Mouse (Mus musculus): ENCODE data around the gene Snapc2. TPM values are rescaled to one million over a fixed set of nuclear protein-coding genes. Genes with fewer than 3 reads are reported as not detected.

The Snapc2 gene
- polyA plus RNA-seq (2015; fragmentation: Nextera tagmentation; extraction: Ambion mirVana) = 41.9 and 42.5 TPM in 2 replicates

GRCm38 (mm10) chr8:4252934-4253841, at the start of gene Snapc2:
TSS of gene Snapc2 (plus strand) at chr8:4253080.
- Histone ChIP-seq H3K9me3 (replicated peaks; ENCODE audit: control insufficient read depth, low read length) (no peaks in the 10 kb centered on the region), H3K4me3 (ENCODE audit: low read length) (peak within 1 kb of the TSS; percentile 99), H3K36me3 (ENCODE audit: control insufficient read depth, insufficient read depth) (peaks cover 21% of the 10 kb centered on the region), H3K4me1 (ENCODE audit: control insufficient read depth, insufficient read depth, low read length) (peaks cover 32% of the 10 kb centered on the region), H3K9ac (ENCODE audit: low read length) (peak within 1 kb of the TSS; percentile 99), H3K27ac (ENCODE audit: low read length) (peak within 1 kb of the TSS; percentile 94), H3K27me3 (ENCODE audit: control insufficient read depth, insufficient read depth, low read length) (no peaks in the 10 kb centered on the region), H3K4me2 (ENCODE audit: low read depth, low read length) (peak within 1 kb of the TSS; percentile 94)
- WGBS = under 1% methylated on average over 69 of the region's 69 CpGs
- peak; percentile 90 for ATAC-seq (replicated peaks; ENCODE audit: extremely low read depth, insufficient read depth, low FRiP score)

- ATAC-seq (replicated peaks; ENCODE audit: extremely low read depth, insufficient read depth, low FRiP score) = no peak
- H3K36me3 ChIP-seq (ENCODE audit: control insufficient read depth, insufficient read depth) = no peaks in the 10 kb centered on the region; the same call in 1 of the 2 replicates
- no peak overlapping the region for H3K9ac ChIP-seq (ENCODE audit: low read length)
- H3K9me3 ChIP-seq (replicated peaks; ENCODE audit: control insufficient read depth, low read length) = no peaks in the 10 kb centered on the region; the same call in 1 of the 2 replicates
- peak overlapping the region; percentile 23 for H3K4me3 ChIP-seq (ENCODE audit: low read length)
- peaks cover 26% of the 10 kb centered on the region for H3K27me3 ChIP-seq (ENCODE audit: control insufficient read depth, insufficient read depth, low read length)
- WGBS = 33% methylated on average over 38 of the region's 38 CpGs
- H3K4me1 ChIP-seq (ENCODE audit: control insufficient read depth, insufficient read depth, low read length) = peaks cover 5% of the 10 kb centered on the region
- no peak overlapping the region for H3K27ac ChIP-seq (ENCODE audit: low read length)
- peak overlapping the region; percentile 45; the same call in 1 of the 2 replicates for H3K4me2 ChIP-seq (ENCODE audit: low read depth, low read length)
Measured at GRCm38 (mm10) chr8:4205246-4206123, 47.4 kb upstream of the Snapc2 start.

- Histone ChIP-seq H3K4me1 (ENCODE audit: control insufficient read depth, insufficient read depth, low read length) (peaks cover 5% of the 10 kb centered on the region), H3K9ac (ENCODE audit: low read length) (peak overlapping the region; percentile 45), H3K4me2 (ENCODE audit: low read depth, low read length) (peak overlapping the region; percentile 45), H3K4me3 (ENCODE audit: low read length) (peak overlapping the region; percentile 23), H3K9me3 (replicated peaks; ENCODE audit: control insufficient read depth, low read length) (no peaks in the 10 kb centered on the region; the same call in 1 of the 2 replicates), H3K27me3 (ENCODE audit: control insufficient read depth, insufficient read depth, low read length) (peaks cover 26% of the 10 kb centered on the region), H3K36me3 (ENCODE audit: control insufficient read depth, insufficient read depth) (no peaks in the 10 kb centered on the region; the same call in 1 of the 2 replicates), H3K27ac (ENCODE audit: low read length) (no peak overlapping the region)
- peak; percentile 37; the same call in 1 of the 2 replicates for ATAC-seq (replicated peaks; ENCODE audit: extremely low read depth, insufficient read depth, low FRiP score)
- 16% methylated on average over 44 of the region's 44 CpGs for whole genome bisulfite sequencing
Measured at GRCm38 (mm10) chr8:4206182-4207015, 46.5 kb upstream of the Snapc2 start.

GRCm38 (mm10) chr8:4207016-4207350, 45.9 kb upstream of the Snapc2 start:
- H3K27ac ChIP-seq (ENCODE audit: low read length) = no peak overlapping the region
- H3K36me3 ChIP-seq (ENCODE audit: control insufficient read depth, insufficient read depth) = no peaks in the 10 kb centered on the region; the same call in 1 of the 2 replicates
- ATAC-seq (replicated peaks; ENCODE audit: extremely low read depth, insufficient read depth, low FRiP score) = no peak
- H3K4me2 ChIP-seq (ENCODE audit: low read depth, low read length) = no peak overlapping the region; the same call in 1 of the 2 replicates
- no peak overlapping the region for H3K9ac ChIP-seq (ENCODE audit: low read length)
- peaks cover 26% of the 10 kb centered on the region for H3K27me3 ChIP-seq (ENCODE audit: control insufficient read depth, insufficient read depth, low read length)
- H3K4me3 ChIP-seq (ENCODE audit: low read length) = no peak overlapping the region
- H3K4me1 ChIP-seq (ENCODE audit: control insufficient read depth, insufficient read depth, low read length) = peaks cover 5% of the 10 kb centered on the region
- H3K9me3 ChIP-seq (replicated peaks; ENCODE audit: control insufficient read depth, low read length) = no peaks in the 10 kb centered on the region; the same call in 1 of the 2 replicates
- WGBS = 61% methylated on average over 2 of the region's 2 CpGs

GRCm38 (mm10) chr8:4211097-4211496, 41.8 kb upstream of the Snapc2 start:
- Histone ChIP-seq H3K9ac (ENCODE audit: low read length) (no peak overlapping the region), H3K4me2 (ENCODE audit: low read depth, low read length) (no peak overlapping the region), H3K27ac (ENCODE audit: low read length) (no peak overlapping the region), H3K9me3 (replicated peaks; ENCODE audit: control insufficient read depth, low read length) (no peaks in the 10 kb centered on the region; the same call in 1 of the 2 replicates), H3K27me3 (ENCODE audit: control insufficient read depth, insufficient read depth, low read length) (peaks cover 33% of the 10 kb centered on the region), H3K36me3 (ENCODE audit: control insufficient read depth, insufficient read depth) (no peaks in the 10 kb centered on the region; the same call in 1 of the 2 replicates), H3K4me3 (ENCODE audit: low read length) (no peak overlapping the region), H3K4me1 (ENCODE audit: control insufficient read depth, insufficient read depth, low read length) (peaks cover 20% of the 10 kb centered on the region)
- ATAC-seq (replicated peaks; ENCODE audit: extremely low read depth, insufficient read depth, low FRiP score) = no peak
- 75% methylated on average over 6 of the region's 6 CpGs for WGBS

- Histone ChIP-seq H3K27me3 (ENCODE audit: control insufficient read depth, insufficient read depth, low read length) (peaks cover 43% of the 10 kb centered on the region), H3K9me3 (replicated peaks; ENCODE audit: control insufficient read depth, low read length) (no peaks in the 10 kb centered on the region; the same call in 1 of the 2 replicates), H3K9ac (ENCODE audit: low read length) (peak overlapping the region; percentile 54), H3K4me1 (ENCODE audit: control insufficient read depth, insufficient read depth, low read length) (peaks cover 27% of the 10 kb centered on the region), H3K36me3 (ENCODE audit: control insufficient read depth, insufficient read depth) (no peaks in the 10 kb centered on the region; the same call in 1 of the 2 replicates), H3K4me2 (ENCODE audit: low read depth, low read length) (peak overlapping the region; percentile 76), H3K4me3 (ENCODE audit: low read length) (peak overlapping the region; percentile 41), H3K27ac (ENCODE audit: low read length) (no peak overlapping the region)
- 0 out of 2 replicates have a peak, but pooled peaks have one; percentile 2 for ATAC-seq (replicated peaks; ENCODE audit: extremely low read depth, insufficient read depth, low FRiP score)
- WGBS = 1% methylated on average over 25 of the region's 25 CpGs
Measured at GRCm38 (mm10) chr8:4212809-4213209, 40.1 kb upstream of the Snapc2 start.

GRCm38 (mm10) chr8:4213210-4214005, 39.5 kb upstream of the Snapc2 start:
- peaks cover 49% of the 10 kb centered on the region for H3K27me3 ChIP-seq (ENCODE audit: control insufficient read depth, insufficient read depth, low read length)
- H3K36me3 ChIP-seq (ENCODE audit: control insufficient read depth, insufficient read depth) = no peaks in the 10 kb centered on the region; the same call in 1 of the 2 replicates
- 4% methylated on average over 18 of the region's 18 CpGs for WGBS
- H3K4me1 ChIP-seq (ENCODE audit: control insufficient read depth, insufficient read depth, low read length) = peaks cover 27% of the 10 kb centered on the region
- H3K27ac ChIP-seq (ENCODE audit: low read length) = no peak overlapping the region
- H3K9me3 ChIP-seq (replicated peaks; ENCODE audit: control insufficient read depth, low read length) = no peaks in the 10 kb centered on the region; the same call in 1 of the 2 replicates
- H3K9ac ChIP-seq (ENCODE audit: low read length) = peak overlapping the region; percentile 54
- H3K4me3 ChIP-seq (ENCODE audit: low read length) = peak overlapping the region; percentile 41
- peak overlapping the region; percentile 76 for H3K4me2 ChIP-seq (ENCODE audit: low read depth, low read length)
- ATAC-seq (replicated peaks; ENCODE audit: extremely low read depth, insufficient read depth, low FRiP score) = peak; percentile 57
